Mouse (Mus musculus): Measurements from ENCODE around the gene Il17rc. TPM values are rescaled to one million over a fixed set of nuclear protein-coding genes. Genes with fewer than 3 reads are reported as not detected.
A peak's percentile ranks its signal among the peaks of the same experiment; 100 is the strongest.

The Il17rc gene
- total RNA-seq, 4 experiments from 2014 or later: 5.2 to 8.3 (median 5.6) TPM

DNA sequence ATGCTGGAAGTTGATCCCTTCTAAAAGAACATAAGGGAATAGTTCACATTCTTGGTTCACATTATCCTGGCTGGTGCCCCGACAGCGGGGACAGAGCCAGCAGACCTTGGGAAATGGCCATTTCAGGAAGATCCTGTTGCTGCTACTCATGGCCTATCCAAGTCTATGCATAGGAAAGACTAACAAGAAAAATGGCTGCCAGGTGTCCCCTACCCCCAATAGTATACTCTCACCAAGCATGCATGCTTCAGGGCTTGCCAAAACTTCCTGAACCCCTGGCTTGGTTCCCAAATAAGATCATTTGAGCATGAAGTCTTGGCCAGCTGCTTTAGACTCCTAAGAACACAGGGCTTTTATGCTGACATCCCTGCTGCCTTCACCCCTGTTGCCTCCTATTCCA is 19.4 kb upstream of the Il17rc start:
- DNase-seq (ENCODE audit: low spot score in 2 of 2): no peak

DNA sequence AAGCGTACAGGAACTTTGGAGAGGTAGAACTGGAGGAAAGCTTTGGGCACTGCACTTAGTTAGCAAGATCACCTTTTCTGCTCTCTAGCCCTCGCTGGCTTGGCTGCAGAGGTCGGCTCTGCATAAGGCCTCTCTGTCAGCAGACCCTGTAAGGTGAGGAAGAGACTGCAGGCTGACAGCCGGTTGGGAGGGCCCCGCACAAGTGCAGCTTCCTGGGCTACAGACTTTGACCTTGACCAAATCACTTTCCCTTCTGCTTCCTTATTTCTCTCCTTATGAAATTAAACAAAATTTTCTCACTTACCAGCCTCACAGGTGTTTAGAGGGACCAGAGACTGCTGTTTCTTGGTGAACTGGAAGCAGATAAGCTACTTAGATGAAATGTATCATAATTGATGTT is 16.2 kb upstream of the Il17rc start:
- DNase-seq (ENCODE audit: low spot score in 2 of 2): no peak

DNA sequence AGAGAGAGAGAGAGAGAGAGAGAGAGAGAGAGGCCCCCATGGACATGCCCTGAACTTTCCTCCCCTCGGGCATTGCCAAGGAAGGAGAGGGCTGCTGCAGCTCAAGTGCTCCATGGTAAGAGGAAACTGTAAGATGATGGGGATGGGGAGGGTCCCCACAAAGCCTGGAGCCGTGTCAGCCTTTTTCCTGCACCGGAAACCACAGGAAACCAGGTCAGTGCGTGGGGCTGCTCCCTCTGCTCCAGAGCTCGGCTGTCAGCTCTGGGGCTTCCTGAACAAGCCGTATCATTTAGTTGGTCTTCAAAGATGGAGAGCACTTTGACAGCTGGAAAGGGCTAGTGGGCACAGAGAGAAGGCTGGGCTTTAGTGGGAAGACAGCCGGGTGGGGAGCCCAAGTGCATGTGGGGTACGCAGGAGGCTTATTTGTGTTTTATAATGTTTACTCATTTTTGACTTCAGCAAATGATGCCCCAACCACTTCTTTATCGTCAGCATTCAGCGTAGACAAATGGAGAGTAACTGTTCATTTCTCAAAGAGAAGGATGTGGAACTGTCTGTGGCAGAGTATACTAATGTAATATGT is 13.2 kb upstream of the Il17rc start, which contains the start of gene Il17re:
Il17re (plus strand) TSS at position 533 of the 583 bp plus-strand sequence.
- no peak for DNase-seq (ENCODE audit: low spot score in 2 of 2)

DNA sequence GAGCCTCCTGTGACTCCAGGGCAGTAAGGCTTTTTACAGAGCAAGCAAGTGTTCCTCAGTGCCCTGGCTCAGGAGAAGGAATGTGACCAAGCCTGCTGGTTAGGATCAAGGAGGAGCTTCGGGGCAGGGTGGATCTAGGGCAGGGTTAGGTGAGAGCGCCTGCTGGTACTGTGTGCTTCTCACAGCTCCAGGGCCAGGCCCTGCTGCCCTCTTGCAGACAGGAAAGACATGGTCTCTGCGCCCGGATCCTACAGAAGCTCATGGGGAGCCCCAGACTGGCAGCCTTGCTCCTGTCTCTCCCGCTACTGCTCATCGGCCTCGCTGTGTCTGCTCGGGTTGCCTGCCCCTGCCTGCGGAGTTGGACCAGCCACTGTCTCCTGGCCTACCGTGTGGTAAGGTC is 12.6 kb upstream of the Il17rc start:
- DNase-seq (ENCODE audit: low spot score in 2 of 2): no peak

DNA sequence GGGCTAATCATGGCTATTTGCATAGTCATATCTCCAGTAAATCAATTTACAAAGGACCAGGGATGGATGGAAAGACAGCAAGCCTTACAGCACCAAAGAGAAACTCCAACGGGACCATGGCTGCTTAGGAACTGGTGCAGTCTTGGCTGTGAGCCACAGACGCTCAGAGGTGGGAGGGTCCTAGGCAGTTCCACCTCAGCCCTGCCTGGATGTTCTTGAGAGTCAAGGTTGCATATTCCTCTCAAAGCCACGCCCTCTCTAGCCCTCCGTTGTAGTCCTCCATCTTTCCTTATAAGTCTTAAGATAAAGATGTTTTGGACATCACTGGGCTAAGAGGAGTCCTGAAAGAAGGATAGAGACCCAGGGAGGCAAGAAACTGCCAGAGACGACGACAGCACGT is 7.2 kb upstream of the Il17rc start:
- no peak for DNase-seq (ENCODE audit: low spot score in 2 of 2)

DNA sequence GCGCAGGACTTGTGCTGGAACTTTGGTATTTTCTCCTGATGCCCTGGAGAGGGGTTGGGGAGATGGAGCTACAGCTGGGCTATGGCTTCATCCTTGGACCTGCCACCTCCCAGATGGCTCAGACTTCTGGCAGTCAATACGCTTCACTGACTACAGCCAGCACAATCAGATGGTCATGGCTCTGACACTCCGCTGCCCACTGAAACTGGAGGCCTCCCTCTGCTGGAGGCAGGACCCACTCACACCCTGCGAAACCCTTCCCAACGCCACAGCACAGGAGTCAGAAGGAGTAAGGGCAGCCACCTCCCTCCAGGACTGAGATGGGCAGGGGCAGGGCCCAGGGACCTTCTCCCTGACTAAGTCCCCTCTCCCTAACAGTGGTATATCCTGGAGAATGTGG is 5.6 kb upstream of the Il17rc start:
- DNase-seq (ENCODE audit: low spot score in 2 of 2): no peak

DNA sequence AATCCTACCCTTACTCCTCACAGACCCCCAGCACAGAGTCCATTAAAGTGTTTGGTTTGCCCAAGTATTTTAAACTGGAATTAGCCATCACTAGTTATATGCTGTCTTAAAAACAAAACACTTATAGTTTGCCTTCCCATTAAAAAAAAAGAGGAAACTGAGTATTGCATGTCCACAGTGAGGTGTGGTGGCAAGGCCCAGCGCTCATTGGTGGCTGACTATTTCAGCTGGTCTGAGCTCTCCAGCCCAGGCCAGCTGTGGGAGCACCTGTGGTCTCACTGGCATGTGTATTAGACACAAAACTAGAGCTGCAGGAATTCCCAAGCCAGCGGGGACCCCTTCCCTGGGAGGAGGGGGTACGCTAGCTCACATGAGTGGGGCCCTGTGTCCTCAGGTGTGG is 2.7 kb upstream of the Il17rc start:
- no peak for DNase-seq (ENCODE audit: low spot score in 2 of 2)

DNA sequence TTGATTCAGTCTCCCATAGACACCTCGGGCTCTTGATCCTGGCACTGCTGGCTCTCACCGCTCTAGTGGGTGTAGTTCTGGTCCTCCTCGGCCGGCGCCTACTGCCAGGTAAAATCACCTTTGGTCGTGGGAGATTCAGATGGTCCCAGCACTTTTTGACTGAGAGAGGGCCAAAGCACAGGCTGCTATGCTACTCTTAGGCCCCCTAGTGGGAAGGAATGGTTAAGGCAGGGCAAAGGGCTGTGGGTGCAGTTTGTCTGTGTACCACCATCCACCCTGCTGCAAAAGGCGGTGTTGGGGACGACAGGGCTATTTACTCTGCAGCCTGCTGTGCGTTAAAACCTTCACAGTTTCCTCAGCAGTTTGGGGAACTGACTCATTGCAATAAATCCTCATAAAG is 2.2 kb upstream of the Il17rc start:
- peak in 1 of 2 experiments; percentile 26 for DNase-seq (ENCODE audit: low spot score in 2 of 2)

DNA sequence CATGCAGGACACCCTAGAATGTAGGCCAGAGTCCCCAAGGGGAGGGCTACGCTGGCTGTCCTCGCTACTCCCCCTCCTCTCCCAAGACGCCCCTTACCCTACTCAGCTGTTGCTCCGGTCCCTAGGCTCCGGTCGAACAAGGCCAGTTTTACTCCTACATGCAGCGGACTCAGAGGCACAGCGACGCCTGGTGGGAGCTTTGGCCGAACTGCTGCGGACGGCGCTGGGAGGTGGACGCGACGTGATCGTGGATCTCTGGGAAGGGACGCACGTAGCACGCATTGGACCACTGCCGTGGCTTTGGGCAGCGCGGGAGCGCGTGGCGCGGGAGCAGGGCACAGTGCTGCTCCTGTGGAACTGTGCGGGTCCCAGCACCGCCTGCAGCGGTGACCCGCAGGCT is 1.8 kb upstream of the Il17rc start:
- peak in 1 of 2 experiments; percentile 54 for DNase-seq (ENCODE audit: low spot score in 2 of 2)

DNA sequence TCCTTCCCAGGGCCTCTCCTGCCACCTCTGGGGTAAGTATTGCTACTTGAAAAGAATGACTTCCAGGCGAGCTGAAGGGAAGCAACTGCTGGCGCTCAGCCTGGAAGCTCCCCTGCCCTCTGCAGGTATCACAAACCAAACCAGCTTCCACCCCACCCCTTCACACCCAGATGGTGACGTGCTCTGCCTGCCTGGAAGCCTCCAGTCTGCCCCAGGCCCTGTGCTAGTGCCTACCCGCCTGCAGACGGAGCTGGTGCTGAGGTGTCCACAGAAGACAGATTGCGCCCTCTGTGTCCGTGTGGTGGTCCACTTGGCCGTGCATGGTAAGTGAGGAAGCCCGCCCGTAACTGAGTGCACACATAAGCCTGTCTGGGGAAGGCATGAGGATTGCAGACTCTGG is 834 bp downstream of the Il17rc start:
- DNase-seq (ENCODE audit: low spot score in 2 of 2): no peak

DNA sequence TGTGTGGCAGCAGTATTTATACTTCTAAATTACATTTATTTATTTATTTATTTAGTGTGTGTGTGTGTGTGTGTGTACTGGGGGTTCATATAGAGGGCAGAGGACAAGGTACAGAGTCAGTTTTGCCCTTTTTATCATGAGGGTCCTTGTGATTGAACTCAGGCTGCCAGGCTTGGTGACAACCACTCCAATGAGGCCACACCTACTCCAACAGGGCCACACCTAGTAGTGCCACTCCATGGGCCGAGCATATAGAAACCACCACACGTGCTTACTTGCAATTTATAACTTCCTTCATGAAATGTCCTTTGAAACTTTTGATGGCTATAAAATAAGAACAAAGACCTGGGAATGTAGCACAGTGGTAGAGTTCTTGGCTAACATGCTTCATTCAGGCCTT is 2.0 kb downstream of the Il17rc start:
- no peak for DNase-seq (ENCODE audit: low spot score in 2 of 2)

DNA sequence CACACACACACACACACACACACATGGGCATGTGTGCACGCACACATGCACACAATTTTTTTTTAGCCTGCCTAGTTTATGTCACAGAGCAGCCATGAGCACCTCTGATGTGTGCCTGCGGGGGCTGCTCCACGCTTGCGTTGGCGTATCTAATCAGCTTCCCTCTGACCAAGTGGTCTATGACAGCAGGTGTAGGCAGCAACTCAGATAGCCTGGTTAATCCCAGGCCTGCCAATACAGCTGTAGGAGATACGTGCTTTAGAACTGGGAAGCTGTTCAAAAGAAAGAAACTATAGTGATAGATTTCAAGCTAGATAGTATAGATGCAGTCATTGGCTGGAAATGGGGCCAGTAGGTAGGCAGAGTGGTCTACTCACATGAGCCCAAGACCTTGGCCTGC is 2.5 kb downstream of the Il17rc start:
- DNase-seq (ENCODE audit: low spot score in 2 of 2): no peak

DNA sequence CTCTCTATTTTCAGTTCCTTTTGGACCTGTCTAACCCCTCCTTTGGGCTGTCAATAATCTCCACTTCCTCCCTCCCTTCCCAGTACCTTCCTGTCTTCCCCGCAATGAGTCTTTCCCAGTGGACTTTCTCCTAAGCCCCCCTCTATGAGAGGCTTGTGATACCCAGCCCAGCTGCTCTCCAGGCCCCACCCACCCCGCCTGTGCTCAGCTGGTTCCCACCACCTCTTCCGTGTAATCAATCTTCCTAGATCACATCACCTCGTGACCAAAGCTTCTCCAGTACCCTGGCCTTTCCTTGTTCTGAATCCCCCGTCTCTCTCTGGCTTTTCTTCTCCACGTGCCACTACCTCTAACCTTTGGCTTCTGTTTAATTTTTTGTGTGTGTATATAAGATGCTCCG is 6.1 kb downstream of the Il17rc start:
- no peak for DNase-seq (ENCODE audit: low spot score in 2 of 2)

DNA sequence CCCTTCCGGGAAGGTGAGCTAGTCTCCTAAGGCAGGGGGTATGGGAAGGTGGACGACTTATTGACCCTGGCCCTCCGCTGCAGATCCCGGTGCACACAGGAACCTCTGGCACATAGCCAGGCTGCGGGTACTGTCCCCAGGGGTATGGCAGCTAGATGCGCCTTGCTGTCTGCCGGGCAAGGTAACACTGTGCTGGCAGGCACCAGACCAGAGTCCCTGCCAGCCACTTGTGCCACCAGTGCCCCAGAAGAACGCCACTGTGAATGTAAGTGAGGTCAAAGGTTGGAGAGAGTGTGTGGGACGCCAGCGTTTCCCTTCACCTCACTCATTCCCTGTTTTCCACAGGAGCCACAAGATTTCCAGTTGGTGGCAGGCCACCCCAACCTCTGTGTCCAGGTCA is 7.7 kb downstream of the Il17rc start:
- DNase-seq (ENCODE audit: low spot score in 2 of 2): peak in 1 of 2 experiments; percentile 12

DNA sequence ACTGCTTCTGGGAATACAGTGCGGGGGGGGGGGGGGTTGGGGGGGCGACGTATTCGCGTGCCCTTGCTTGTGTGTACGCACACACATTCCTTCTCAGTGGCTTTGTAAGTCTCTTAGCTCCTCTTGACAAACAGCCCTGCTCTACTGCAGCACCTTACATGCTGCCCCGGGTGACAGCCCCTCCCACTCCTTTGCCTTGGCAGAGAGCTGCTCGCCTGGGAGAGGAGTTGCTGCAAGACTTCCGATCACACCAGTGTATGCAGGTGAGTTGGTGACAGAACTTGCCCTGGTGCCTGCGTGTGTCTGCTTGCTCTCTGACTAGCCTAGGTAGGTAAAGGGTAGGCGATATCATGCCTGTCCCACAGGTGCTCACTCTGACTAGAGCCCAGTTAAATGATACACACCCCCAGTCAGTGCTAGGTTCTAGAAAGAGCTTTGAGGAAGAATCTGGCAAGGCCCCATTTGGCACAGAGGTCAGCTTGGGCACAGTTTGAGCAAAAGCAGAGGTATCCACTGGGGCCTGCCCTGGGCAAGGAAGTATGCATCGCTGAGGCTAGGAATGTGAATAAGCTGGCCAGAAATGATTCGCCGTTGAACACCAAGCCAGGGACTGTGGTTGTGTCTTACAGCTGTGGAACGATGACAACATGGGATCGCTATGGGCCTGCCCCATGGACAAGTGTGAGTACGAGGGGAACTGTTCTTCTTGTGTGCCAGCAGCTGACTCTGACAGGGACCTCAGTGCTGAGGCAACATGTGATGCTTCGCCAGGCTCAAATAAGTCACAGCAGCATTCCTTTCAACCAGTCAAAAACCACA is 9.5 kb downstream of the Il17rc start:
- DNase-seq (ENCODE audit: low spot score in 2 of 2): no peak

DNA sequence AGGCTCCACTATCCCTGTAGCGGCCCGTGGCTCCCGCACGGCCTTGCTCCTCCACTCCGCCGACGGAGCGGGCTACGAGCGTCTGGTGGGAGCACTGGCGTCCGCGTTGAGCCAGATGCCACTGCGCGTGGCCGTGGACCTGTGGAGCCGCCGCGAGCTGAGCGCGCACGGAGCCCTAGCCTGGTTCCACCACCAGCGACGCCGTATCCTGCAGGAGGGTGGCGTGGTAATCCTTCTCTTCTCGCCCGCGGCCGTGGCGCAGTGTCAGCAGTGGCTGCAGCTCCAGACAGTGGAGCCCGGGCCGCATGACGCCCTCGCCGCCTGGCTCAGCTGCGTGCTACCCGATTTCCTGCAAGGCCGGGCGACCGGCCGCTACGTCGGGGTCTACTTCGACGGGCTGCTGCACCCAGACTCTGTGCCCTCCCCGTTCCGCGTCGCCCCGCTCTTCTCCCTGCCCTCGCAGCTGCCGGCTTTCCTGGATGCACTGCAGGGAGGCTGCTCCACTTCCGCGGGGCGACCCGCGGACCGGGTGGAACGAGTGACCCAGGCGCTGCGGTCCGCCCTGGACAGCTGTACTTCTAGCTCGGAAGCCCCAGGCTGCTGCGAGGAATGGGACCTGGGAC is 11.4 kb downstream of the Il17rc start:
- DNase-seq (ENCODE audit: low spot score in 2 of 2): peak in 1 of 2 experiments; percentile 34

DNA sequence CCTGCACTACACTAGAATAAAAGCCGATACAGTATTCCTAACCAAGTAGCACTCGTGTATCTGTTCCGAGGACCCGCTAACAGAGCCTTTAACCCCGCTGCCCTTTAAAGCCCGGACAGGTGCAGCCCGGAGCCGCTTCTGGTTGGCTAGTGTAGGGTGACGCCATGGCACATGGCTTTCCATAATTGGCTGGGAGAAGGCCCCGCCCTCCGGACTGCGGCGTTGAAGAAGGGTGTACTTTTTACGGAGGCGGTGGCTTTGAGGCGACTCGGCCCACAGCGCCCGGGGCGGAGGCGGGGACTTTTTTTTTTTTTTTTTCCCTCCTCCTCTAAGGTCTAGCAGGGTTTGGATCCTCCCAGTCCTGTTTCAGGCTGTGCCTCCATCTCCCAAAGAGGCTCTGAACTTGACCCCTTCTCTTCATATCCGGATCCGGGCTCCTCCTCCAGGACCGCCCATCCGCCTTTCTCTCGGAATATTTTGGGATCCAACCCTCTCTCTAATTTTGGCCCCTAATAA is 11.9 kb downstream of the Il17rc start, which contains the start of gene Creld1:
Creld1 (plus strand) TSS at position 198 of the 516 bp plus-strand sequence.
- DNase-seq (ENCODE audit: low spot score in 2 of 2): peak; percentile 80 to 94

DNA sequence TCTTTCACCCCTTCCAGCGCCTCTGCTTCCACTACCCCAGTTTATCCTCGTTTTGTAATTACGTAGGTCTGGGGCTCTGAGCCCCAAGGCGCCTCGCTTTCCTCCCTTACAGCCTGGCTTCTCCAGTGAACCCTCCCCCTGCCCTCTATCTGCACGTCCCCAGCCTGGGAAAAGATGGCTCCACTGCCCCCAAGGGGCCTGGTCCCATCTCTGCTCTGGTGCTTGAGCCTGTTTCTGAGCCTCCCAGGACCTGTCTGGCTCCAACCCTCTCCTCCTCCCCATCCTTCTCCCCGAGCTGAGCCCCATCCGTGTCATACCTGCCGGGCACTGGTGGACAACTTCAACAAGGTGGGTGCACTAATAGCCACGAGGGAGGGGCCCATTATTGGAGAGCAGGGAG is 12.5 kb downstream of the Il17rc start:
- DNase-seq (ENCODE audit: low spot score in 2 of 2): no peak

DNA sequence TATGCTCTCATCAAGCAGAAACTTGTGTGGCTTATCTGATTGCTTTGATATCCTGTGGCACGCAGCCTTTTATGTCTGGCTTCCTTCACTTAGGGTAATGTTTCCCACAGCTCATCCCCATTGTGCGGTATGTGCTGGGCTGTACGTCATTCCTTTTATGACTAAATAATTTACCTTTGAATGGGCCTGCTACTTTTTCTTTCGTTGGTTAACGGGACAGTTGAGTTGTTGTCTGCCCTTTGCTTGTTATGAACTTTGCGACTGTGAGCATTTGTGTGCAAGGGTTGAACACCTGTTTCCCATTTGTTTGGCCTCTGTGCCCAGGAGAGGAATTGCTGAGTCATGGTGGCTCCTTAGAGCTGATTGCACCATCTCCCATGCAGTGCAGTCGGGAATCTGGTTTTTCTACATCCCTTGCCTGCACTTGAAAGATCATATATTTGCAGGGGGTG is 15.9 kb downstream of the Il17rc start:
- no peak for DNase-seq (ENCODE audit: low spot score in 2 of 2)

DNA sequence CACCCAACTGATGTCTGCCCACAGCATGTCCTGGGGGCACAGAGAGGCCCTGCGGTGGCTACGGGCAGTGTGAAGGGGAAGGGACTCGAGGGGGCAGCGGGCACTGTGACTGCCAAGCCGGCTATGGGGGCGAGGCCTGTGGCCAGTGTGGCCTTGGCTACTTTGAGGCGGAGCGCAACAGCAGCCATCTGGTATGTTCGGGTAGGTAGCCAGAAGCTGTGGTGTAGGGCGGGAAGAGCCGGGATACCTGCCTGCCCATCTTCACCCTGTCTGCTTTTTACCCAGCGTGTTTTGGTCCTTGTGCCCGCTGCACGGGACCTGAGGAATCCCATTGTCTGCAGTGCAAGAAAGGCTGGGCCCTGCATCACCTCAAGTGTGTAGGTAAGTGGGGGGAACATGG is 18.2 kb downstream of the Il17rc start:
- no peak for DNase-seq (ENCODE audit: low spot score in 2 of 2)

DNA sequence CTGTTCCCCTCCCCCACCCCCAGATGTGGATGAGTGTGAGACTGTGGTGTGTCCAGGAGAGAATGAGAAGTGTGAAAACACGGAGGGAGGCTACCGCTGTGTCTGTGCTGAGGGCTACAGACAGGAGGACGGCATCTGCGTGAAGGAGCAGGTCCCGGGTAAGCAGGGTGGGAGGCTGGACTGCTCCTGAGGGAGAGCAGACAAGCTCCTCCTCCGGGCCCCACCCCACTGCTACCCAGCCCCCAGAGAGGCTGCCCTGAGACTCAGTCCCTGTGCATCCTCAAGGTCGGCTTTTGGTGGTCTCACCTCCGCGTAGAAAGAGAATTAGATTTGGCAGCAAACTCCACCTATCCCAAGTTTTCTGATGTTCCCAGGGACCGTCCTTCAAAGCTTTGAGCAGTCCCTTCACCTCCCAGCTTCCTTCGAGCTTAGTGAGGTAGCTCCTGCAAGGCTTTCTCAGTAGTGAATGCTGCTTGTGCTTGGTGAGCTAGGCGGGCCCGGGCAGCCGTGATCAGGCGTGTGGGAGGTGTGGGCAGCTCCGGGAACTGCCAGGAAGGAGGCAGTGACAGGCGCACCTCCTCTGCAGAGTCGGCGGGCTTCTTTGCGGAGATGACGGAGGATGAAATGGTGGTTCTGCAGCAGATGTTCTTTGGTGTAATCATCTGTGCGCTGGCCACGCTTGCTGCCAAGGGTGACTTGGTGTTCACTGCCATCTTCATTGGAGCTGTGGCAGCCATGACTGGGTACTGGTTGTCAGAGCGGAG is 21.1 kb downstream of the Il17rc start:
- DNase-seq (ENCODE audit: low spot score in 2 of 2): peak; percentile 59 to 74
